Mouse (Mus musculus): ENCODE data around the gene E130309D02Rik.

- TF ChIP-seq POLR2A (IDR thresholded peaks at IDR 0.05; ENCODE audit: borderline replicate concordance, insufficient read depth, low read length) (no peak), CTCF (IDR thresholded peaks at IDR 0.05; ENCODE audit: borderline replicate concordance, insufficient read depth, low read depth, low read length) (peak; percentile 77)
Observed at GRCm38 (mm10) chr5:143333872-143334271, 18.7 kb upstream of the E130309D02Rik start.

Measured in cerebellum, adult 2 months (tissue).